24 mouse cellular contexts compared by ENCODE assay signal in genomic region chr6:113175469-113175868, GRCm38 (mm10). TPM values are rescaled to one million over a fixed set of nuclear protein-coding genes. Genes with fewer than 3 reads are reported as not detected.
A peak's percentile ranks its signal among the peaks of the same experiment; 100 is the strongest.
DNase-seq lines count a peak whose midpoint lies in the region; ATAC-seq and TF ChIP-seq lines count a peak whose summit lies in the region.
"Had no signal": no experiment of that assay in that cellular context is flagged by ENCODE, and none has a peak within 500 bp of the region (broad histone marks: within the 10 kb centered on the region; RNA-seq: fewer than 3 reads in every experiment).

No protein-coding gene starts in this region.

- ATAC-seq in liver, postnatal 0 days, result no peak
- ATAC-seq in liver, embryonic 14.5 days (ENCODE audit: insufficient read depth), result no peak
- ATAC-seq in midbrain, embryonic 11.5 days (ENCODE audit: low FRiP score), result no peak
- no peak for ATAC-seq in midbrain, embryonic 15.5 days (replicated peaks)
- ATAC-seq: activated CD4-positive, CD25-positive, alpha-beta regulatory T cell, adult 4 months; CD4-positive, CD25-positive, alpha-beta regulatory T cell, adult 4 months; forebrain, embryonic 13.5 days; forebrain, embryonic 15.5 days; Patski had no signal

- no peak for TF ChIP-seq CTCF in liver, adult 2 months (IDR thresholded peaks at IDR 0.05; ENCODE audit: low read depth, low read length)
- TF ChIP-seq CTCF in liver, postnatal 0 days (IDR thresholded peaks at IDR 0.05; ENCODE audit: low read depth), result no peak
- no peak for TF ChIP-seq CTCF in liver, embryonic 14.5 days (IDR thresholded peaks at IDR 0.05; ENCODE audit: low read depth)

- no peak overlapping the region for H3K9ac ChIP-seq in liver, adult 2 months (ENCODE audit: low read depth, low read length)
- H3K9ac ChIP-seq in liver, postnatal 0 days (replicated peaks), result no peak overlapping the region
- no peak overlapping the region for H3K9ac ChIP-seq in liver, embryonic 14.5 days (replicated peaks)
- H3K9ac ChIP-seq in midbrain, embryonic 11.5 days (ENCODE audit: low read length), result no peak overlapping the region
- no peak overlapping the region for H3K9ac ChIP-seq in midbrain, embryonic 15.5 days
- H3K9ac ChIP-seq: embryonic facial prominence, embryonic 12.5 days; forebrain, embryonic 13.5 days; forebrain, embryonic 15.5 days had no signal

- no peak overlapping the region for H3K4me3 ChIP-seq in liver, adult 2 months (ENCODE audit: insufficient read depth, low read depth, low read length)
- no peak overlapping the region for H3K4me3 ChIP-seq in liver, postnatal 0 days (ENCODE audit: low read depth, low read length)
- no peak overlapping the region for H3K4me3 ChIP-seq in liver, embryonic 14.5 days (ENCODE audit: insufficient read depth in 1 of 2, low read depth in 2 of 2, low read length in 2 of 2)
- no peak overlapping the region for H3K4me3 ChIP-seq in midbrain, embryonic 11.5 days (ENCODE audit: low read depth, low read length)
- H3K4me3 ChIP-seq in midbrain, embryonic 15.5 days, result no peak overlapping the region
- H3K4me3 ChIP-seq: embryonic facial prominence, embryonic 10.5 days; embryonic facial prominence, embryonic 12.5 days; forebrain, embryonic 13.5 days; forebrain, embryonic 15.5 days had no signal

- H3K79me2 ChIP-seq in liver, adult 2 months (ENCODE audit: control insufficient read depth, insufficient read depth, low read length), result no peaks in the 10 kb centered on the region

- H3K36me3 ChIP-seq in liver, adult 2 months (ENCODE audit: control insufficient read depth, insufficient read depth, low read length), result no peaks in the 10 kb centered on the region
- no peaks in the 10 kb centered on the region for H3K36me3 ChIP-seq in liver, postnatal 0 days (replicated peaks; ENCODE audit: insufficient read depth, low read length)
- no peaks in the 10 kb centered on the region for H3K36me3 ChIP-seq in liver, embryonic 14.5 days (replicated peaks; ENCODE audit: control insufficient read depth, insufficient read depth, low read depth)
- no peaks in the 10 kb centered on the region for H3K36me3 ChIP-seq in midbrain, embryonic 11.5 days (ENCODE audit: control insufficient read depth, insufficient read depth, low read length)
- H3K36me3 ChIP-seq in midbrain, embryonic 15.5 days (replicated peaks), result peaks cover 26% of the 10 kb centered on the region; the same call in 1 of the 2 replicates
- H3K36me3 ChIP-seq: embryonic facial prominence, embryonic 10.5 days; embryonic facial prominence, embryonic 12.5 days; G1E had no signal

- DNase-seq in liver, adult 2 months (ENCODE audit: extremely low read depth, low read depth, low spot score), result peak; percentile 22
- DNase-seq in liver, postnatal 0 days, result no peak
- DNase-seq in liver, embryonic 14.5 days (ENCODE audit: low read depth in 3 of 3, low spot score in 3 of 3), result peak in 2 of 3 experiments; percentile 17 to 19
- no peak for DNase-seq in liver
- peak; percentile 51 for DNase-seq in midbrain, embryonic 11.5 days (ENCODE audit: low spot score, missing footprints)
- DNase-seq: adrenal gland, adult 8-10 months; adrenal gland, postnatal 14 days; adrenal gland, postnatal 36 days; B cell, adult 2 months; cerebellum, adult 11-12 months; cerebellum, adult 2 months; cerebellum, adult 9-10 months; cerebellum, postnatal 10 days; cerebellum, postnatal 25 days had no signal

- no peaks in the 10 kb centered on the region for H3K27me3 ChIP-seq in liver, adult 2 months (ENCODE audit: control insufficient read depth, insufficient read depth, low read length)
- no peaks in the 10 kb centered on the region for H3K27me3 ChIP-seq in liver, postnatal 0 days (ENCODE audit: insufficient read depth, low read length)
- H3K27me3 ChIP-seq in liver, embryonic 14.5 days (ENCODE audit: control insufficient read depth, insufficient read depth, low read length), result no peaks in the 10 kb centered on the region
- H3K27me3 ChIP-seq in midbrain, embryonic 11.5 days (ENCODE audit: control insufficient read depth, insufficient read depth, low read length), result no peaks in the 10 kb centered on the region
- H3K27me3 ChIP-seq in midbrain, embryonic 15.5 days (replicated peaks), result no peaks in the 10 kb centered on the region
- H3K27me3 ChIP-seq: CH12.LX; forebrain, embryonic 13.5 days; forebrain, embryonic 15.5 days; Patski had no signal

- no peaks in the 10 kb centered on the region for H3K4me1 ChIP-seq in liver, adult 2 months (ENCODE audit: control insufficient read depth, insufficient read depth, low read length)
- no peaks in the 10 kb centered on the region for H3K4me1 ChIP-seq in liver, postnatal 0 days (ENCODE audit: insufficient read depth)
- no peaks in the 10 kb centered on the region for H3K4me1 ChIP-seq in liver, embryonic 14.5 days (replicated peaks; ENCODE audit: control insufficient read depth in 2 of 2, insufficient read depth in 2 of 2, low read length in 1 of 2)
- H3K4me1 ChIP-seq in midbrain, embryonic 11.5 days (ENCODE audit: control insufficient read depth, insufficient read depth, low read length), result peaks cover 11% of the 10 kb centered on the region
- peaks cover 23% of the 10 kb centered on the region for H3K4me1 ChIP-seq in midbrain, embryonic 15.5 days
- H3K4me1 ChIP-seq: embryonic facial prominence, embryonic 12.5 days had no signal

- H3K9me3 ChIP-seq in liver, postnatal 0 days (ENCODE audit: low read length), result no peaks in the 10 kb centered on the region
- no peaks in the 10 kb centered on the region for H3K9me3 ChIP-seq in liver, embryonic 14.5 days (ENCODE audit: control insufficient read depth, low read length)
- no peaks in the 10 kb centered on the region for H3K9me3 ChIP-seq in midbrain, embryonic 11.5 days (ENCODE audit: control insufficient read depth, low read length)
- H3K9me3 ChIP-seq in midbrain, embryonic 15.5 days, result no peaks in the 10 kb centered on the region
- H3K9me3 ChIP-seq: embryonic facial prominence, embryonic 10.5 days; forebrain, embryonic 13.5 days; forebrain, embryonic 15.5 days; G1E had no signal

- no peak for TF ChIP-seq POLR2A in liver, adult 2 months (IDR thresholded peaks at IDR 0.05; ENCODE audit: extremely low read depth, insufficient read depth, low read length)

- no peak overlapping the region for H3K4me2 ChIP-seq in liver, postnatal 0 days (ENCODE audit: low read depth, low read length)
- no peak overlapping the region for H3K4me2 ChIP-seq in liver, embryonic 14.5 days (ENCODE audit: low read depth)
- no peak overlapping the region for H3K4me2 ChIP-seq in midbrain, embryonic 11.5 days
- no peak overlapping the region for H3K4me2 ChIP-seq in midbrain, embryonic 15.5 days
- H3K4me2 ChIP-seq: embryonic facial prominence, embryonic 12.5 days; forebrain, embryonic 13.5 days; forebrain, embryonic 15.5 days had no signal

- WGBS in liver, adult 2 months, result 48% methylated on average over 3 of the region's 3 CpGs
- WGBS in liver, postnatal 0 days (ENCODE audit: insufficient replicate concordance), result 72% methylated on average over 3 of the region's 3 CpGs
- 77% methylated on average over 3 of the region's 3 CpGs for WGBS in liver, embryonic 14.5 days (ENCODE audit: insufficient replicate concordance)
- WGBS in midbrain, embryonic 11.5 days, result 89% methylated on average over 3 of the region's 3 CpGs
- WGBS in midbrain, embryonic 15.5 days, result 92% methylated on average over 3 of the region's 3 CpGs

- no peak for TF ChIP-seq EP300 in liver, postnatal 0 days (IDR thresholded peaks at IDR 0.05; ENCODE audit: low read depth)
- TF ChIP-seq EP300 in liver, embryonic 14.5 days (IDR thresholded peaks at IDR 0.05; ENCODE audit: low read depth), result no peak

- no peak overlapping the region for H3K27ac ChIP-seq in liver, adult 2 months (replicated peaks; ENCODE audit: insufficient read depth, low read depth, low read length)
- H3K27ac ChIP-seq in liver, postnatal 0 days (ENCODE audit: low read depth), result no peak overlapping the region
- H3K27ac ChIP-seq in liver, embryonic 14.5 days, result no peak overlapping the region
- H3K27ac ChIP-seq in midbrain, embryonic 11.5 days (ENCODE audit: low read depth, low read length), result no peak overlapping the region
- H3K27ac ChIP-seq in midbrain, embryonic 15.5 days, result no peak overlapping the region
- H3K27ac ChIP-seq: embryonic facial prominence, embryonic 10.5 days; embryonic facial prominence, embryonic 12.5 days; forebrain, embryonic 13.5 days; forebrain, embryonic 15.5 days had no signal

RNA-seq across cellular contexts. Expression of gene Lhfpl4, which starts 19.7 kb away (rescaled TPM):
- total RNA-seq in liver, adult 2 months (2014; rRNA removed), result 0.07 TPM in 1 of 2 replicates, not detected in the other
- polyA plus RNA-seq in liver, adult 2 months (2012; rRNA removed), result 0.02 TPM in 1 of 2 replicates, not detected in the other
- polyA plus RNA-seq in liver, postnatal 0 days (2015; fragmentation: Nextera tagmentation; extraction: Ambion mirVana), result not detected in 2 replicates
- polyA plus RNA-seq in liver, embryonic 14.5 days (2012; rRNA removed), result 0.06 TPM in 1 of 2 replicates, not detected in the other
- polyA plus RNA-seq in liver, embryonic 14.5 days (2014; fragmentation: Nextera tagmentation; extraction: Ambion mirVana), result 0.13 TPM in 1 of 2 replicates, not detected in the other
- 7.6 TPM in 2 replicates for polyA plus RNA-seq in midbrain, embryonic 11.5 days (2014; fragmentation: Nextera tagmentation; extraction: Ambion mirVana)
- 75.6 and 80.7 TPM in 2 replicates for polyA plus RNA-seq in midbrain, embryonic 15.5 days (2015; fragmentation: Nextera tagmentation; extraction: Ambion mirVana)
- polyA plus RNA-seq: G1E had no signal

Comparison
In these comparisons a context has a peak if more than half of its experiments do, and no peak if none do; other contexts are left out.
1. DNase-seq: peak in liver, adult 2 months (single experiment), liver, embryonic 14.5 days (2 of 3) and midbrain, embryonic 11.5 days (single experiment); none in liver, postnatal 0 days (single experiment) and liver (single experiment).